Mouse (Mus musculus): ENCODE data around the gene Arel1. TPM values are rescaled to one million over a fixed set of nuclear protein-coding genes. Genes with fewer than 3 reads are reported as not detected.

Gene Arel1
- total RNA-seq, 4 experiments from 2014 or later: 27.0 to 28.3 (median 27.9) TPM

DNA sequence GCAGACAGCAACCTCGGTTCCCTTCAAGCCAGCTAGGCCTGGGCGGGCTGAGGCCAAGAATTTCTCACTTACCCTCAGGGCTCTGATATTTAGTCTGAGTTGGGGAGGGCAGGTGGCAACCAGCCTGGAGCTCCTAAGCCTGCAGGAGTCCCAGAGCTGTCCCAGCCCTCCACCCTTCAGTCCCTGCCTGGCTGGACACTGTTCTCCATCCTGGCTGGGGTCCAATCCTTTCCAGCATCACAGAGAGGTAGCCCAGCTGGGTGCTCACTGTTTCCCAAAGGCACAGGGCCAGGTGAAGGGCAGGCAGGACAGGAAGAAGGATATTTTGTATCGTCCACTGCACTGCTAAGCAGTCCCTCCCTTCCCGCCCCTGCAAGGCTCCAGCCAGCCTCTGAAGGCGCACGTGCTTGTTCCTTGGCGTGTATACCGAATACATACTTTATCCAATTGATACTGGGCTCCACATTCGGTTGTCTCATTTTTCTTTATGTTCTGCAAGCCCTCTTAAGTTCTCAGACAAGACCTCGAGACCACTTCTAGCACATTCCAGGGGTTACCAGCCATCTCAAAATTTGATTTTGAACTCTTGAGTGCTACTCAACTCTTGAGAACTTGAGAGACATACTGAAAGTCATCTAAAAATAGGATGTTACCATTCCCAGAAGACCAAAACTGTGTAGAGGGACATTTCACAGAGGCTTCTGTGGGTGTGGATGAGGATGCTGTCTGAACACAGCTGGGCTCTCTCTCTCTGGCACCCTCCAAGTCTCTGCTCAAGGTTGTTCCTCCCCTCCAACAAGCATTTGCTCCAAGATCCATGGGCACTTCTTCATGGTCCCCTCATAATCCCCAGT is 62.8 kb downstream of the Arel1 start:
- DNase-seq (ENCODE audit: low spot score in 2 of 2): peak; percentile 35 to 39

DNA sequence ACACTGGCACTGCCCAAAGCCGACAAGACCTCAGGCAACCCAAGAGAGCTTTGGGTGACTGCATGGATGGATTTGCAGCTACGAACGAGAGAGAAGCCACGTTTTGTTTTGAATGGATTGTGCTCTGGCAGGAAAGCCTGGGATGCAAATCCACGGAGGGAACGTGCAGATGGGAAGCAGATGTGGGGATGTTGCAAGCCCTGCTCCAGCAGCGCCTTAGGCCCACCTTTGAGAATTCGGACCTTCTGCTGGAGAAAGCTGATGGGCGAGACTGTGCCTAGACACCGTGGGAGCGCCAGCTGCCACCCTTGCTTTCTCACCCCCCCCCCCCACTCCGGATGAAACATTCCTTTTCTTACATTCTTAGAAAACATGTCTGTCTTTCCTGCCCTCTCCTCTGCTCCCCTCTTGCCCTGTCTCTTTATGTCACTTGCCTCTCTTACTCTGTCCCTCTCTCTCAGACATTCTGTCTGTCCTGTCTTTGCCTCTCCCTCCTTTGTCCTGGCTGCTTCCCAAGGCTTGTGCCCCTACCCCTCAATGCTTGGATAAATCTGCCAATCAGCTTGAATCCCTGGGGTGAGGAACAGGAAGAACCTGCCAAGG is 63.6 kb downstream of the Arel1 start:
- DNase-seq (ENCODE audit: low spot score in 2 of 2): peak in 1 of 2 experiments; percentile 33

DNA sequence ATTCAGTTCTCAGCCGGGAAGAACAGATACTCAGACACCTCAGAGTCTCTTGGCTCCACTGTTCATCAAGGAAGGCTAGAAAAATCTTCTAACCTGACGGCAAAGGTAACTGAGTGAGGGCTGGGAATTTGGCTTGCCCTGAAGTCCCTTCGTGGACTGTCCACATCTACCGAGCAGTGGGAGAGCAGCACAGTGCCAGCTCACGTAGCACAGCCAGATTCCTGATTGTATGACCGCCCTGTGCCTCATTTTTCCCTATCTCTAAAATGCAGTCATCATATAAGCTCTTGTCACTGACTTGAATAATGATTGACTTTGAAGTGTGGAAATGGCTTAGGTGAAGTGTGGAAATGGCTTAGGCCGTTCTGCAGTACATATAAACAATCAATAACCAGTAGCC is 66.3 kb downstream of the Arel1 start:
- no peak for DNase-seq (ENCODE audit: low spot score in 2 of 2)

DNA sequence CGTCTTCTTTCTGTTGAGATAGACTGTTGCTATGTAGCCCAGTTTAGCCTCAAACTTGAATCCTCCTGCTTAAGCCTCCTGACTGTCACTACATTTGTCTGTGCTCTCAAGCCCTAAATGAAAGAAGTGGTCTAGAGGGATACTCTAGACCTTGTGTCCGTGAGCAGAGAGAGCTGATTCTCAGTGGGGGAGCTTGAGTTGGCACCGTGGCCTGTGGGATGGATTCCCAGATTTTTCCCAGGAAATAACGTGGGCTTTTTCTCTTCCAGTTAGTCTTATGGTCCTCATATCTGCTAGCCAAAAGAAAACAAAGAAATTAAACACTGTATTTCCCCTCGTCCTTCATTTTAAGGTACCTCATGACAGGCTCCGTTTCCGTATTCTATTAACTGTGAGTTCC is 70.4 kb downstream of the Arel1 start:
- no peak for DNase-seq (ENCODE audit: low spot score in 2 of 2)

DNA sequence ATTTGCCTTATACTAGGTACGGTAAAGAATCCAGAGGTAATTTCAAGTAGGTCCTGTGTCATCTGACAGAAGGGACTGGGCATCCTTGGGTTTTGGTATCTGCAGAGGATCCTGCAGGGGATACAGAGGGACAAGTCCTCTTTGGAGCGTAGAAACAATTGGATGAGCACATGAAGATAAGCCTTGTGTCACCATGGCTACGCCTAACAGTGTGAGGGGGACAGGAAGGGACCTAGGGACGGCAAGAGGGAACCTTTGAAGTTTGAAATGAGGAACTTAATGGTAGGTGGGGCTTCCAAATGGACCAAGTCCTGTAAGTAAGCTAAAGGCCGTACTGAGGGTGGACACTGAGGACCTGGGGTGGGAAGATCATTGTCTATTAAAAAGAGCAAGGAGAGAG is 73.4 kb downstream of the Arel1 start:
- DNase-seq (ENCODE audit: low spot score in 2 of 2): no peak

DNA sequence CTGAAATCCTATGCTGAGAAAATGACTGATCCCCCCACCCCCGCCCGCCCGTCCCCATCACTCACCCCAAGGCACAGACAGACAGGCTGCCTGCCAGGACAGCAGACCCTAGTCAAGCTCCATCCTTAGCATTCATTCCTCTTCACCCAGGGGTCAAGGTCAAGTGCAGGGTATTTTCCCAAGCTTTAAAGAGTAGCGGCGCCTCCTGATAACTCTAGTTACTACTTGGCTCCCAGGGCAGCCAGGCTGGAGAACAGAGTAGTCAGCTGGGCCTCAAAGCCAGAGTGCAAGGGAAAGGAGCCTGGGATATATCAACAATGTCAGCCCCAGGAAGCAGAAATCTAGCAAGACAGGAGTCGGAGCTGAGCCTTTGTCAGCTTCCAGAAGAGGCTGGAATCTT is 74.5 kb downstream of the Arel1 start:
- DNase-seq (ENCODE audit: low spot score in 2 of 2): no peak

DNA sequence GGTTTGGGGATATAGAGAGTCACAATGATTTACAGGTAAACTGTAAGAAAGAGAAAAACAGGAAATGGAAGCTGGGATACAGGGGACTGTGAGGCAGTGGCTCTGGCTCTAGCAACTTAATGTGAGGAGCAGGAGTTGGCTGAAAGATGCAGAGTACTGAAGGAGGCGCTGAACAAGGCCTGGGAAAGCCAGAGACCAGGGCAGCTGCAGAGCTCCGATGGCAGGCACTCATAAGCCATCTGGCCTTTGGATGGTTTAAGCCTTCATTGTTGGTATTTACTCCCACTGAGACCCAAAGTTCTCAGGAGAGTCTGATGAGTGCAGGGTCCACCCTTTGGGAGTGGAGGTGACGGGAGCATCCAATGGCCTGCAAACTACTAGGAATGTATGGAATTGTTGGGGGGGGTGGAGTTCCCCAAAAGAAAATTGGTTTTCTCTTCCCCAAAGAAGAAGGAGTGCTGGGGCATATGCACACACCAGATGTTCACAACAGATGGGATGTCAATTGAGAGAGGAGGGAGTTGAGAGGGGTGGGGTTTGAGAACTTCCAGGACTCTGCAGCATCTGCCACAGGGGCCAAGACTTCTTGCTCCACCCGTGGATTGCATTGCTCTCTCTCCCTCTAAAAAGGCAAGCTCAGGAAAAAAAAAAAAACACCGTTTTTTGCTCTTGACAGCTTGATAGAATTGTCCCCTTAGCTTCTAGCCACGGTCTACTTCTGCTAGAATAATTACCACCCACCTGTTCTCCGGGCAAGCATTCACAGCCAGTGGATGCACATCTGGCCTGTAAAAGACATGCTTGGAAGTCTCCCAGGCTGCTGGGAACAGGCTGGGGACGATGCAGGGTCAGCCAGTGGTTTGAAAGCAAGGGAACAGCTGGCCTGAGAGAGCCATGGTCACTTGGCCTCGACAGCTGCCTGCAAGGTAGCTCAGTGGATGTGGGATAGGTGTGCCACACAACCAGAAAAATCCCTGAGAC is 76.8 kb downstream of the Arel1 start:
- peak in 1 of 2 experiments; percentile 28 for DNase-seq (ENCODE audit: low spot score in 2 of 2)

DNA sequence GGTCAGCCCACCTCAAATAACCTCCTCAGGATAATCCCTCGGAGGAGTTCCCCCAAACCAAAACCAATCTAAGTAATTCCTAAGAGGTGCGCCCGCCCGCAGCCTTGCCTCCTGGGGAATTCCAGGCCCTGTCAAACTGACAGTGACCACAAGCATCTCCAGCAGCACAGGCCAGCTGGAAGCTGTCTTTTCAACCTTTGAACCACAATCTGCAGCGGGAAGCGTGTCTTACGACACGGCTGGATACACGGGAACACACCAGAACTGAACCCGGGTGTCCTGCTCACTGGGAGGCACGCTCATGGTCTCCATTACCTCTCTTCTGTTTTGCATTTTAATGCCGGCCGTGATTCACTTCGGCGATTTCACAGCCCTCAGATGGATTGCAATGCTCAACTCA is 80.4 kb downstream of the Arel1 start:
- no peak for DNase-seq (ENCODE audit: low spot score in 2 of 2)

DNA sequence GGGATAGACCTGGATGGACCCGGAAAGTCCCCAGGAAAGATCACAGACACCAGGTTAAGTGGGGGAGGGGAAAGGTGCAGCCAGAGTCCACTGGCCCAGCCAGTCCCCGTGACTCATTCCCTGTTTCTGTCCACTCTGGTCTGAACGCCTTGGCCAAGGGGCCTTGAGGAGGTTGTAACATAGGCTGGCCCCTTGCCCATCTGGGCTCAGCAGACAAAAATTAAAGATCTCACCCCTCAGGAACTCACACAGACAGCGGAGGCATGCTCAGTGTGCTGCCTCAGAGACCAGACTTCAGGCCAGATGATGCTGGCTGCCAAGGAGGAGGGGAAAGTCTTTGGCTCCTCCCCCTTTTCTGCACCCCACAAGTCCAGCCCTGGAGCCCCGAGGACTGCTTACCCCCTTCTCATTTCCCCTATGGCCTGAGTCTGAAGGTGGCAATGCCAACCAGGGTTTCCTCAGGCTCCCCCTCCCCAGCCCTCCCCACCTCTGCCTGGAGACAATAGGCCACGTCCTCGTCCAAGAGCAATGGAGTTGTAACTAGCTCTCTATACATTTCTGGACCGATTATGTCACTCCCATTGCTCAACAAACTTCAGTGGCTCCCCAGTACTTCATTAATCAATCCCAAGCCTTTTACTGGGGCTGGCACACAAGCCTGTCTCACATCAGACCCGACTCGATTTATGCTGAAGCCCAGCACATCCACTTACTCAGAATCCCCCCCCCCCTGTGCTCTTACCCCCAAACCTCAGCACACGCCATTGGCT is 85.4 kb downstream of the Arel1 start:
- DNase-seq (ENCODE audit: low spot score in 2 of 2): peak in 1 of 2 experiments; percentile 47

DNA sequence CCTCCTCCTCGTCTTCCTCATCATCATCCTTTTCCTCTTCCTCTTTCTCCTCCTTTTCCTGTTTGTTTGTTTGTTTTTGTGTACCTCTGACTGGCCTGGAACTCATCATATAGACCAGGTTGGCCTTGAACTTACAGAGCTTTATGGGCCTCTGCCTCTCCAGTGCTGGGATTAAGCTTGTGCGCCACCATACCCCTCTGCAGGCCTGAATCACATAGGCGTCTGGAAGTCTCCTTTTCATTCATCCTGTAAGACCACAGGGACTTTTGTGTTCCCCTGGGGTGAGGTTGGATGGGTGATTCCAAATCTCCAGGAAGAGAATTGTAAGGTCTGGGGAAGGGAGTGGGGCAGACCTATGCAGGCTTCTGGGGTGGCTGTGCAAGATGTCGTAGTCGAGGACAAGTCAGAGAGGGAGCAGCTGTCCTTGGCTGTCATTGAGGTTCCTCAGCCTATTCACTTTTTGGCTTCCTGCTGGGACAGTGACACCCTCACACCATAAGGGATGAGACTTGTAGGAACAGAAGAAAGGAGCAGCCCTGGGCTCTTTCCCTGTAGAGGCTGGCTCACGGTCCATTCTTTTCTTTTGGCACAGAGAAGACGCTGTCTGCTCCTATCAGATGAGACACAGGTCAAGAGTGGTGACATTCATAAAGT is 86.2 kb downstream of the Arel1 start:
- no peak for DNase-seq (ENCODE audit: low spot score in 2 of 2)

DNA sequence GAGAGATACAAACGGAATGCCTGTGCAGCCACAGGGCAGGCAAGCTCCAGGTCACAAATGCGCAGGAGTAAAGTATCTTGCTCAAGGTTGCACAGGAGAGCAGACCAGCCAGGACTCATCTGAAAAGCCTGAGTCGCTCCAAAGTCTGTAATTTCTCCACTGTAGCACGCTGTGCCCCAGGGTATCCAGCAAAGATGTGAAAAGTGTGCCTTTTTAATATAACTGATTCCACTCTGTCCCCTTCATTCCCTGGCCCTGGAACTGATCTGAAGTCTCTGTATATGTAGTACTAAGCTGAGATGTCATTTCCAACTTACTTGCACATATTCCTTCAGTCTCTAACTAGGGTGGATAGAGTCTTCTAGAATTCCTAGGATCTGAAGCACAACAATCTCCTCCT is 87.9 kb downstream of the Arel1 start:
- no peak for DNase-seq (ENCODE audit: low spot score in 2 of 2)

DNA sequence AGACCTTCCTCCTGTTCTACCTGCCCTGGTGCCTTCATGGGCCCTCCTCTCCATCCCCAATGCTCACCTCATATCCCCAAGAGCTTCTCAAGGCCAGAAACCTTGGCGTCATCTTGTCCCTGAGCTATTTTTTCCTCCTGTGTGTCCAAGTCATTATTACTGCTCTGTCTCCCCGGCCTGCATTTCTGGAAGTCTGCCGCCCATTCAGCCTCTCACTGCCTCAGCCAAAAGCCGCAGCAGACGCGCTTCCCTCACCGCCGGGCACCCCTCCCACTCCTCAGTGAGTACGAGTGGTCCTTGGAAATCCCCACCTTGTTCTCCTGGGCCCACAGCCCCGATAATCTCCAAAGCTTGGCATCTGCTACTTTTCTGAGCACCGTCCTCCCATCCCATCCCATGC is 90.6 kb downstream of the Arel1 start:
- DNase-seq (ENCODE audit: low spot score in 2 of 2): no peak

DNA sequence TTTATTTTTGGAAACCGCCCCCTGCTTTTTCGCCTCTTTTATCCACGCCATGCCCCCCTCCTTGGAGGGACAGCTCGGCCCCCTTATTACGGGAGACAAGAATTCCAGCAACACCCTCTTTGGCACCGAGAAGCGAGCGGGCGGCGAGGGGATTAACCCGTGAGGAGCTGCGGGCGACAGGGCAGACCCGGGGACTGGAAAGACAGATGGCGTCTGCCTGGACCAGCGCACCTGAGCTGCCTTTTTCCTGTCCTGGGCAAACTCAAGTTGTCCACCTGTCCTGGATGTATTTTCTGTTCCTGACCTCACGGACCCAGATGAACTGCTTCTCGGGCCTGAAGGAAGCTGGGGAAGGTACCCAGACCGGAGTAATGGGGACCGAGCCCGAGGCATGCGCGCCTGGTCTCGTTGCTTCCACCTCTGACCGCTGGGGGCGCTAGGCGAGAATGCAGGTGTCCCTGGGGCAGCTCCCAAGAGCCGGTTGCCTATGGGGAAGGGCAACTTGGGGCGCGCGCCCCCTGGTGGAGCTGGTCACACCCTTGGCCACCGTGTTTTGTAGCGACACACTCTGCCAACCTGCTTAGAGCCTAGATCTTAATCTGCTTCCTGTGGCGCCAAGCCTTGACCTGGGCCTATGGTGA is 94.1 kb downstream of the Arel1 start, which contains the start of gene Ltbp2:
Ltbp2 (minus strand) TSS at position 52 of the 641 bp plus-strand sequence.
- peak; percentile 75 to 83 for DNase-seq (ENCODE audit: low spot score in 2 of 2)

DNA sequence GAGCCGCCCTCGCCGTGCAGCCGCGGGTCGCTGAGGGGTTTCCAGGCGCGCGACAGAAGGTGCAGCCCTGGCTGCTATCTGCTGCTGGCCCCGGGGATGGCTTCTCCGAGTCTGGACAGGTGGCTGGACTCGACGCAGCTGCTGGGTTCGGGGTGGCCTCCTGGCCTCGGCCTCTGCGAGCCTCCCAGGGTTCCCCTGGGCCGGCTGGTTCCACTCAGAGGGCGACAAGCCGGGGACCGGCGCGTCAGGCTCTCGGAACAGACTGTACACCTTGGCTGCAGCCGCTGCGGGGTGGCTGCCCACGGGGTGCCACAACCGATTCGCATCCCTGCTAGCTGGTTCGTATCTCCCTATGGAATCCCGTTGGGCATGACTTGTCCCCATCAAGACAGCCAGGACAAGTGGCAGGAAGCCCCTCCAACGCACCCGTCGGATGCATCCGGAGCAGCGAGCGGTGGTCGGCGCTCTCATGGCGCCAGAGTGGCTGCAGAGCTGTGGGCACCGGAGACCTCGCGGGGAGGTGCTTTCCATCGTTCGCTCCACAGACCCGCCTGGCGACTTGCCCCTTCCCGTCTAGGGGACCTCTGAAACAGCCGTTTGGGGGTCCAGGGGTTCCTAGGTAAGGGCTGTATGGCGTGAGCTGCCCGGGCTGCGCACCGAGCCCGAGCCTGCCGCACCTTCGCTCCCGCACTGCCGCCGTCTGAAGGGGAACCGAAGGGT is 94.8 kb downstream of the Arel1 start:
- no peak for DNase-seq (ENCODE audit: low spot score in 2 of 2)

DNA sequence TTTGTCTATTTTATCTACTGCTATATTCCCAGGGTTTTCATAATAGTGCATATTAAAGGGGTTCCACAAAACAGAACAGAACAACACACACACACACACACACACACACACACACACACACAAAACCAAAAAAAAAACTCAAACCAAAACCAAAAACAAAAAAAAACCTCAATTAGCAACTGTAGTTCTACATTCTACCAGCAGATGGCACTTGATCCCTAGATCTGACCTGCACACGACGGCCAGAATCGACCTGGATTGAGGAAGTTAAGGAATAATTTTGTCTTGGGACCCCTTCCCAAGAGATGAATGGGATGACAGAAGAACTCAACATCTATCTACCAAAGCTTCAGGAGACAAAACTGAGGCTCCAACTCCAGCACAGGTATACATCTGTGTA is 97.3 kb downstream of the Arel1 start:
- no peak for DNase-seq (ENCODE audit: low spot score in 2 of 2)

DNA sequence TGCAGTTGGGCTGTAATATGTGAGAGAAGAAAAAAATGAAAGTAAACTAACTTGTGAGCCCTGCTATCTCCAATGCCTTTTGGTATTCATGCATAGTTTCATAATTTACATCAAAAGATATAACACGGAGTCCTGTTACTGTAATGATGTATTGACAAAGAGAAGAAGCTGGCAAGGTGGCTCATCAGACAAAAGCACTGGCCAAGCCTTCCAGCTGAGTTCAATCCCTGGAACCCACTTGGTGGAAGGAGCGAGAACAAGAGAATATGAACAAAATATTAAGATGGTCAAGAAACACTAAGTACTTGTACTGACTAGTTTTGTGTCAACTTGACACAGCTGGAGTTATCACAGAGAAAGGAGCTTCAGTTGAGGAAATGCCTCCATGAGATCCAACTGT is 98.4 kb downstream of the Arel1 start:
- no peak for DNase-seq (ENCODE audit: low spot score in 2 of 2)
